Mouse (Mus musculus): ENCODE measurements around the gene Zfp867.

The Zfp867 gene

DNA sequence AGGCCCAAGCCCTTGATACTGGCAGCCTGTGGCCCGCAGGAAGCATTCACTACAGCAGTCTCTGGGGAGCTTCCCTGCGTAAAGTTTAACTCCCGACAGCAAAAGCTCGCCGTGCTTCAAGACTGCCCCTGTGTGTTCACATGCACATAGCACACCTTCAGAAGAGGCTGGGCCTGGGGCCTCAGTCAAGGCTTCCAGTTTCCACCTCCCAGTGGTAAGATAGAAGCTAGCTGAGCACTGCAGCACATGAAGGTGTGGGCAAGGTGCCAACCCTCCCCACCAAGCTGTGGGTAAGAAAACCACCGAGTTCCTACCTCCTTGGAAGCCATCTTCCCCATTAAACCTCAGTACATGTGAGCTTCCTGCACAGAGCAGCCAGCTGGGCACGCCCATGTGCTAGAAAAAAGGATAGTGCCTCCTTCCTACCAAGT, 46.6 kb downstream of the Zfp867 start:
- peaks cover 80% of the 10 kb centered on the region for H3K36me3 ChIP-seq (ENCODE audit: insufficient read depth, low read length)
- no peaks in the 10 kb centered on the region for H3K27me3 ChIP-seq (ENCODE audit: insufficient read depth, low read length)
- no peaks in the 10 kb centered on the region for H3K9me3 ChIP-seq (ENCODE audit: low read length)
- TF ChIP-seq CTCF (conservative IDR thresholded peaks at IDR 0.05; ENCODE audit: low read length) (no peak), POU5F1 (IDR thresholded peaks at IDR 0.05; ENCODE audit: borderline replicate concordance, low read length) (no peak), NANOG (IDR thresholded peaks at IDR 0.05; ENCODE audit: borderline replicate concordance, low read length) (no peak)
- H3K4me3 ChIP-seq (replicated peaks; ENCODE audit: low read length) = no peak overlapping the region
- peaks cover 32% of the 10 kb centered on the region for H3K4me1 ChIP-seq (replicated peaks; ENCODE audit: low read depth, low read length)

DNA sequence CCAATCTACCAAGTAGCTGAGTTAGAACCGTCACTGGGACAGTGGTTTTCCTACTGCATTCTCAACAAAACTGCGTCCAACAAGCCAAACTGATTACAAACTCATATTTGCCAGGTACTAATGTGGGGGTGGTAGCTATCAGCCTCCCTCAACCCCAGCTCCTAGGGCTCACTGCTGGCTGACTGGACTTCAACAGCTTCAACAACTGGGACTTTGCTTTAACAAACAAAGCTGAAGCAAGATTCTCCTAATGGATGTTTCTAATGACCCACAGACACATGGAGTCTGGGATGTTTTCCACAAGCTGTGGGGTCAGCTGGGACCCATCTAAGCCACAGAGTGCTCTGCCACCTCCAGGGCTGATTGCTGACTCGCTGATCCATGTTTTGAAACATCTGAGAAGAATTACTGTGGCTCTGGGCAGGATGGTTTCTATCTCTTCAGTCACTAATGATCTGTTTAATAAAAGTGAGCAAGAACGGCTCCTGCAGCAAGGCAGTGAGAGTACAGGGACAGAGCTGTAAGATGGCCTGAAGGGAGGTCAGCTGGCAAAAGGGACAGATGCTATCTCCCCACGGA, 49.2 kb downstream of the Zfp867 start:
- H3K9me3 ChIP-seq (ENCODE audit: low read length) = no peaks in the 10 kb centered on the region
- TF ChIP-seq CTCF (conservative IDR thresholded peaks at IDR 0.05; ENCODE audit: low read length) (no peak), POU5F1 (IDR thresholded peaks at IDR 0.05; ENCODE audit: borderline replicate concordance, low read length) (no peak), NANOG (IDR thresholded peaks at IDR 0.05; ENCODE audit: borderline replicate concordance, low read length) (no peak)

DNA sequence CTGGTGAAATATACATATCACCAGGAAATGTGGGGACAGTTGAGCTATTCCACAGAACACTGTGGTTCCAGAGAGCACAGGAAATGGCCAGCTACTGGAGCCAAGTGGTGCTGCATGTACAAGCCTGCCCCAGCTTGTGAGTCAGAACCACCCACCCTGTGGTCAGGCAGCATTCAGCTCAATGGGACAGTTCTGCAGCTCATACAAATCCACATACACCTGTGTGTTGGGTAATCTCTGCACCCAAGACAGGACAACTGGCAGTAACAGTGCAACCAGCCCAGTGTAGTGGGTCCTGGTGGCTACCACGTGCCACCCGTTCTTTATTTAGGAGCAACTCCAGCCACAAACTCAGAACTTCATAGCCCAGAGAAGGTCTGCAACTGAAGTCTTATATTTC, 50.3 kb downstream of the Zfp867 start:
- H3K36me3 ChIP-seq (ENCODE audit: insufficient read depth, low read length) = peaks cover 93% of the 10 kb centered on the region
- no peaks in the 10 kb centered on the region for H3K27me3 ChIP-seq (ENCODE audit: insufficient read depth, low read length)
- peaks cover 29% of the 10 kb centered on the region for H3K4me1 ChIP-seq (replicated peaks; ENCODE audit: low read depth, low read length)
- no peaks in the 10 kb centered on the region for H3K9me3 ChIP-seq (ENCODE audit: low read length)
- no peak overlapping the region for H3K4me3 ChIP-seq (replicated peaks; ENCODE audit: low read length)
- TF ChIP-seq CTCF (conservative IDR thresholded peaks at IDR 0.05; ENCODE audit: low read length) (no peak), POU5F1 (IDR thresholded peaks at IDR 0.05; ENCODE audit: borderline replicate concordance, low read length) (no peak), NANOG (IDR thresholded peaks at IDR 0.05; ENCODE audit: borderline replicate concordance, low read length) (no peak)

More for the DNA sequence above, 49.2 kb downstream of the Zfp867 start:
- no peak overlapping the region for H3K4me3 ChIP-seq (replicated peaks; ENCODE audit: low read length)
- peaks cover 32% of the 10 kb centered on the region for H3K4me1 ChIP-seq (replicated peaks; ENCODE audit: low read depth, low read length)
- peaks cover 95% of the 10 kb centered on the region for H3K36me3 ChIP-seq (ENCODE audit: insufficient read depth, low read length)
- no peaks in the 10 kb centered on the region for H3K27me3 ChIP-seq (ENCODE audit: insufficient read depth, low read length)

DNA sequence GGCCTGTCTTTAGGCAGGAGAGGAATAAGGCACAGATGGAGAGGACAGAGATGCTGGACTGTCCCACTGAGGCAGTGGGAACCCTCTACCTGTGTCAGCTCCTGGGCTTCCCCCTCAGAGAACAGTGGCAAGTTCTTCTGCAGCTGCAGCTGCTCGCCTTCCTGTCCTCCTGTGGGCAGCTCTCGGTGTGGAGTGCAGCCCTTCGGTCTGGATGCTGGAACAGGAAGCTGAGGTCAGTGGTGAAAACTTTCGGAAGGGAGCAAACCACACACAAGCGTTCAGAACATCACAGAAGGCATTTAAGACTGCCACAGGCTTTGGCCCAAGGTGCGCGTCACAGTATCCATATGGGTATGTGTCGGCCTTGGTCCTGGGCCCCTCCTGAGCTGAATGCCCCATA, 50.8 kb downstream of the Zfp867 start:
- H3K4me3 ChIP-seq (replicated peaks; ENCODE audit: low read length) = no peak overlapping the region
- no peak for TF ChIP-seq POU5F1 (IDR thresholded peaks at IDR 0.05; ENCODE audit: borderline replicate concordance, low read length)
- H3K9me3 ChIP-seq (ENCODE audit: low read length) = no peaks in the 10 kb centered on the region
- H3K36me3 ChIP-seq (ENCODE audit: insufficient read depth, low read length) = peaks cover 93% of the 10 kb centered on the region
- no peaks in the 10 kb centered on the region for H3K27me3 ChIP-seq (ENCODE audit: insufficient read depth, low read length)
- H3K4me1 ChIP-seq (replicated peaks; ENCODE audit: low read depth, low read length) = peaks cover 25% of the 10 kb centered on the region

DNA sequence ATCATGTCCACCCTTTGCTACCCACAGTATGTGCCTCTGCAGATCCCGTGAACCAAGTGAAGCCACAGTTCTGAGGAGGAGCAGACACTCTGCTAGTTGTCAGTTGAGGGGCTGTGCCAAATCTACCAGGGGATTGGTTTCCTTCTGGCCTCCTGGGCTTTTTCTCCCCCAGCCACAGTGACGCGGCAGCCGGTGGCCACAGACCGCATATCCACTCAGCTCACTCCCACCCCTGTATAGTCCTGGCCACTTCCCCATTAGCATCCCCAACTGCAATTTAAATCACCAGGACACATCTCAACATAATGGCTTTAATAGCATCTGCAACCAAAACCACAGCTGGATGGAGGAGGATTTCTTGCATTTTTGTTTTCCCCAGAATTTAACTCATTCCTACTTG, 53.6 kb downstream of the Zfp867 start:
- H3K4me3 ChIP-seq (replicated peaks; ENCODE audit: low read length) = no peak overlapping the region
- H3K27me3 ChIP-seq (ENCODE audit: insufficient read depth, low read length) = no peaks in the 10 kb centered on the region
- H3K36me3 ChIP-seq (ENCODE audit: insufficient read depth, low read length) = peaks cover 81% of the 10 kb centered on the region
- TF ChIP-seq CTCF (conservative IDR thresholded peaks at IDR 0.05; ENCODE audit: low read length) (no peak), NANOG (IDR thresholded peaks at IDR 0.05; ENCODE audit: borderline replicate concordance, low read length) (no peak), POU5F1 (IDR thresholded peaks at IDR 0.05; ENCODE audit: borderline replicate concordance, low read length) (no peak)
- no peaks in the 10 kb centered on the region for H3K9me3 ChIP-seq (ENCODE audit: low read length)
- peaks cover 35% of the 10 kb centered on the region for H3K4me1 ChIP-seq (replicated peaks; ENCODE audit: low read depth, low read length)

DNA sequence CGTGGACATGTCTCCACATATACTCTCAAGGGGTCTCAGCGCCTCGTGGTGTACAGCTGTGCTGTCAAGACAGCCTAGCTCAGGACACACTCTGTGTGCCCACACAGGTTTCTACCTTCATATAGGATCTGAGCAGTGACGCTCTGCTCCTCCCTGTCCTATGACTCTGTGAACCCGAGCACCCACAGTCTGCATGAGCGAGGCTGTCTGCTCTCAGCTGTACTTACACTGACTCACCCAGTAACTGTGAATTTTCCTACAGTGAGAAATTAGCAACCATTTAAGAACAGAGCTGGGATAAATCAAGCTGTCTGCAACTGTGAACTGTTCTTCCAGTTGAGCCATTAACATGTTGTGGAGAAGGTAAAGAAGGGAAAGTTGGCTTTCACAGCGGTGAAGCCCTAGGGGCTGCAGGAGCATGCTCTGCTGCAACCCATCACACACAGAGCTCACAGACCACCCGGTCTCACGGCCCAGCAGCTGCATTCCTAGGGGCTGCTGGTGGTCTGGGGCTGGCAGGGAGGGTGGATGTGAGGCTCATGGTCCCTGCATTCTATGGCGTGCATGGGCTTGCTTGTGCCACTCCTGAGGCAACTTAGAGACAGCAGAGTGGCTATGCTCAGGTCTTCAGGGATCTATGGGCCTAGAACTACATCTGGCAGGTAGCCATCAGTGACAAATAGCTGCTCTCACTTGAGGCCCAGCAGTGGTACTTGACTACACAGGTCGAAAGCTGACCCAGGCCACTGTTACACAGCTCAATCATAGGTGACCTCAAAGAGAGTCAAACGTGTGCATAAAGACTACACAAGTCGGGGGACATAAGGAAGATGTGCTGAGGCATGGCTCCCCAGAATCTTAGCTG, 59.0 kb downstream of the Zfp867 start:
- H3K27me3 ChIP-seq (ENCODE audit: insufficient read depth, low read length) = no peaks in the 10 kb centered on the region
- no peaks in the 10 kb centered on the region for H3K9me3 ChIP-seq (ENCODE audit: low read length)
- TF ChIP-seq POU5F1 (IDR thresholded peaks at IDR 0.05; ENCODE audit: borderline replicate concordance, low read length) = no peak
- no peak for TF ChIP-seq NANOG (IDR thresholded peaks at IDR 0.05; ENCODE audit: borderline replicate concordance, low read length)
- no peak for TF ChIP-seq CTCF (conservative IDR thresholded peaks at IDR 0.05; ENCODE audit: low read length)
- H3K4me1 ChIP-seq (replicated peaks; ENCODE audit: low read depth, low read length) = peaks cover 43% of the 10 kb centered on the region
- no peak overlapping the region for H3K4me3 ChIP-seq (replicated peaks; ENCODE audit: low read length)
- peaks cover 72% of the 10 kb centered on the region for H3K36me3 ChIP-seq (ENCODE audit: insufficient read depth, low read length)

DNA sequence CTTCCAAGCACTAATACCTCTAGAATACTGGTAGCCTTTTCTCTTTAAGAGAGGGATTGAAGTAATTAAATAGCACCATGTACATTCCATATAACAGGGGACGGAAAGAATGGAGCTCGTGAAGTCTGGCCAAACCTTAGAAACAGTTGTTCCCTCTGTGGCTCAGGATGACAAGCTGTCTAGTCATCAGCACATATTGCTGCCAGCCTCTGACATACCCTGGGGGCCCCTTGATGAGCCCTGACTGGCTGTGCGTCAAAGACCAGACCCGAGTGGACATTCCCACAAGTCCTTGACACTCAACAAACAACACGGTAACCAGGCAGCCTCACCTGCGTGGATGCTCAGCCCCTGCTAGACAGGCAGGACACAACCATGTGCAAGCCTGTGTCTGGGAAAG, 60.2 kb downstream of the Zfp867 start:
- Histone ChIP-seq H3K27me3 (ENCODE audit: insufficient read depth, low read length) (no peaks in the 10 kb centered on the region), H3K9me3 (ENCODE audit: low read length) (no peaks in the 10 kb centered on the region), H3K4me1 (replicated peaks; ENCODE audit: low read depth, low read length) (peaks cover 43% of the 10 kb centered on the region), H3K4me3 (replicated peaks; ENCODE audit: low read length) (no peak overlapping the region), H3K36me3 (ENCODE audit: insufficient read depth, low read length) (peaks cover 74% of the 10 kb centered on the region)
- TF ChIP-seq POU5F1 (IDR thresholded peaks at IDR 0.05; ENCODE audit: borderline replicate concordance, low read length) = no peak
- TF ChIP-seq NANOG (IDR thresholded peaks at IDR 0.05; ENCODE audit: borderline replicate concordance, low read length) = no peak
- no peak for TF ChIP-seq CTCF (conservative IDR thresholded peaks at IDR 0.05; ENCODE audit: low read length)

Measured in E14TG2a.4 (cell line).